Mouse (Mus musculus) duodenum, adult 2 months (tissue): ENCODE data around the gene Tnfrsf12a. TPM values are rescaled to one million over a fixed set of nuclear protein-coding genes. Genes with fewer than 3 reads are reported as not detected.

Experiments used
- polyA plus RNA-seq: library from polyadenylated mRNA; depleted of rRNA; stranded (reverse); fragments of >200 nt; gene quantifications from 2 replicates; pipeline ENCODE4 v1.2.3, GENCODE M21; 2012; ENCODE audit warnings: low replicate concordance; rRNA removed

Tnfrsf12a gene
- polyA plus RNA-seq = 16.8 and 17.2 TPM in 2 replicates

DNA sequence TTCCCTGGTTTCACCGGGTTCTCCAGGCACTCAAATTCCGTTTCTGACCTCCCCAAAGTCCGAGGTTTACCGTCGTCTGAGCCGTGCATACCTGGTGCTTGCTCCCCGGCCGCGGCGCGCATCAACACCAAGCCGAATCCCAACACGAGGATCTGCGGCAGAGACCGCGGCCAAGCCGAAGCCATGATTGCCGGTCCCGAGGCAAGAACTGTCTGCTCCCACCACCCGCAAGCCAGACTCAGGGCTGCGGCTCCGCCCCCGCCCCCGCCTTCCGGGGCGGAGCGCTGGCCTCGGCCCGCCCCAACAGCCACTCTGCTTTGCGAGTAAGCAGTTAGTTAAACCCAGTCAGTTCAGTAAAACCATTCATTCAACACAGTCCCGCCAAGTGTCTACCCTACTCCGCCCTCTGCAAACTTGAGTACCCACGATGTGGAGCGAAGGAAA is at the start of gene Tnfrsf12a:
Gene Tnfrsf12a (minus strand): TSS at position 233 of the 444 bp plus-strand sequence.

GRCm38 (mm10) chr17:23725999-23726757 is 48.9 kb upstream of the Tnfrsf12a start, which contains the start of gene Pkmyt1:
Gene Pkmyt1, plus strand, starts transcription at chr17:23726336.

GRCm38 (mm10) chr17:23722376-23723125 is 45.3 kb upstream of the Tnfrsf12a start, which contains the start of gene 1520401A03Rik:
Gene 1520401A03Rik, minus strand, starts transcription at chr17:23722783.

DNA sequence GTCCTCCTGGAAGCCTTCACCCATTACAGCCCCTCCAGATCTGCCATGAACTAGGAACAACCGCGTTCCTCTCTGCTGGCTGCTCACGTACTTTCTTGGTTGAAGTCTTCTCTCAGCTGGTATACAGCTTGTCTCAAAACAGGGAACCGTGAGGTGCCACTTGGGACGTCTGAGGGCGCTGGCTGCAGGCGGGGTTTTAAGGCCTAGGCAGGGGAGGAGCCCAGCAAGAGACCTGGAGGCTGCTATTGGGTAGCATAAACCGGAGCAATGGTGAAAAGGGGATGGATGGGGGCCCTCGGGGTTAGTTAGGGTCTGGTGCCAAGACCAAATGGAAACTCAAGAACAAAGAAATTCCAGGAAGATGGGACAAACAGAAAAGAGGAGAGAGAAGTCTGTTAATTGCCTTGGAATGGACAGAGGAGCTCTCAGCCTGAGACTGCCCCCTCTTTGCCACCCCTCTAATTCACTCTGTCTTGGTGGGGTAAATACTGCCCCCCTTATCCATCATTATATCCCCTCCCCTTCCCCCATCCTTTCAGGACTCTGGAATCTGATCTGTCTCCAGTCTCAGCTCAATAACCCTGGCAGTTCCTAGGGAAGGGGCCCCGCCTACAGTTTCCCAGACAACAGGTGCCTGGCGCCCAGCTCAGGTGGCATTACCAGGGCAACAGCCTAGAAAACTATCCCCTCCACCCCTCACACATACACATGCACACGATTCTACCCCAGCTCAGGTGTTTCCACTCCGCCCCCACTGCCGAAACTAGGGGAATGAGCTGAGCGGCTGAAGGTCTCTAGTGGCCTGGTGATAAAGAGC is 6.8 kb upstream of the Tnfrsf12a start, which contains the start of gene Cldn9:
Gene Cldn9 (minus strand): TSS at position 171 of the 817 bp plus-strand sequence.

GRCm38 (mm10) chr17:23679127-23679835 is 2.0 kb upstream of the Tnfrsf12a start, which contains the start of gene Cldn6:
Gene Cldn6, plus strand, starts transcription at chr17:23679249.

GRCm38 (mm10) chr17:23673424-23674073 is 3.7 kb downstream of the Tnfrsf12a start, which contains the start of the genes Hcfc1r1 and Thoc6:
Gene Hcfc1r1, plus strand, starts transcription at chr17:23673596.
Gene Thoc6, minus strand, starts transcription at chr17:23673882.

GRCm38 (mm10) chr17:23660117-23660875 is 17.0 kb downstream of the Tnfrsf12a start, which contains the start of gene Bicdl2:
Gene Bicdl2, plus strand, starts transcription at chr17:23660506.

GRCm38 (mm10) chr17:23644613-23645495 is 32.4 kb downstream of the Tnfrsf12a start, which contains the start of gene Mmp25:
Gene Mmp25, minus strand, starts transcription at chr17:23645277.

Other genes with a start within 250 kb of the Tnfrsf12a start
- gene Vmn2r117, start 197.8 kb downstream of the Tnfrsf12a start, polyA plus RNA-seq = not detected in 2 replicates
- gene Zfp213, start 113.2 kb downstream of the Tnfrsf12a start, polyA plus RNA-seq = 12.0 and 13.1 TPM in 2 replicates
- gene Zfp13, start 78.0 kb downstream of the Tnfrsf12a start, polyA plus RNA-seq = 6.5 and 13.2 TPM in 2 replicates
- gene Zscan10, start 76.6 kb downstream of the Tnfrsf12a start, polyA plus RNA-seq = not detected in 2 replicates
- gene Mmp25, start 32.2 kb downstream of the Tnfrsf12a start, polyA plus RNA-seq = 0.81 and 1.5 TPM in 2 replicates
- 5.3 and 6.5 TPM in 2 replicates for gene Bicdl2, start 17.0 kb downstream of the Tnfrsf12a start, polyA plus RNA-seq
- 423 and 457 TPM in 2 replicates for gene Hcfc1r1, start 3.9 kb downstream of the Tnfrsf12a start, polyA plus RNA-seq
- gene Thoc6, start 3.6 kb downstream of the Tnfrsf12a start, polyA plus RNA-seq = 22.7 and 23.3 TPM in 2 replicates
- gene Cldn6, start 1.8 kb upstream of the Tnfrsf12a start, polyA plus RNA-seq = 0.44 and 1.2 TPM in 2 replicates
- 0.14 and 0.55 TPM in 2 replicates for gene Cldn9, start 6.6 kb upstream of the Tnfrsf12a start, polyA plus RNA-seq
- gene 1520401A03Rik, start 45.3 kb upstream of the Tnfrsf12a start, polyA plus RNA-seq = 0.05 and 0.09 TPM in 2 replicates
- 58.5 and 61.5 TPM in 2 replicates for gene Pkmyt1, start 48.9 kb upstream of the Tnfrsf12a start, polyA plus RNA-seq
- 144 and 151 TPM in 2 replicates for gene Paqr4, start 63.4 kb upstream of the Tnfrsf12a start, polyA plus RNA-seq
- gene Kremen2, start 68.4 kb upstream of the Tnfrsf12a start, polyA plus RNA-seq = 5.0 and 7.8 TPM in 2 replicates
- 15.9 and 34.2 TPM in 2 replicates for gene Flywch1, start 94.1 kb upstream of the Tnfrsf12a start, polyA plus RNA-seq
- 3.8 and 6.0 TPM in 2 replicates for gene Flywch2, start 108.6 kb upstream of the Tnfrsf12a start, polyA plus RNA-seq
- gene Srrm2, start 113.1 kb upstream of the Tnfrsf12a start, polyA plus RNA-seq = 340 and 451 TPM in 2 replicates
- gene Elob, start 151.7 kb upstream of the Tnfrsf12a start, polyA plus RNA-seq = 480 and 804 TPM in 2 replicates
- gene Prss33, start 158.6 kb upstream of the Tnfrsf12a start, polyA plus RNA-seq = 0.11 and 1.1 TPM in 2 replicates
- 308 and 338 TPM in 2 replicates for gene Prss32, start 166.4 kb upstream of the Tnfrsf12a start, polyA plus RNA-seq
- 2.4 and 2.8 TPM in 2 replicates for gene Prss41, start 166.7 kb upstream of the Tnfrsf12a start, polyA plus RNA-seq
- gene Prss21, start 190.6 kb upstream of the Tnfrsf12a start, polyA plus RNA-seq = not detected in 2 replicates
- not detected in 2 replicates for gene Dcpp1, start 203.4 kb upstream of the Tnfrsf12a start, polyA plus RNA-seq
- gene Dcpp2, start 203.4 kb upstream of the Tnfrsf12a start, polyA plus RNA-seq = not detected in 2 replicates
- not detected in 2 replicates for gene Dcpp3, start 240.0 kb upstream of the Tnfrsf12a start, polyA plus RNA-seq